Mouse (Mus musculus): ENCODE data around the gene Tmem14a. TPM values are rescaled to one million over a fixed set of nuclear protein-coding genes. Genes with fewer than 3 reads are reported as not detected.
"Not testable (repeated sequence)": the region's sequence is repeated elsewhere in the genome, so short reads cannot be mapped to it uniquely, and the experiment has no call there.

Gene Tmem14a
- total and polyA plus RNA-seq, 3 experiments: 1.6 to 4.3 (median 2.8) TPM

GRCm38 (mm10) chr1:21264747-21265146 is 46.4 kb downstream of the Tmem14a start:
- dilution Hi-C loops (cut with MboI; ENCODE audit: extremely low pct_ligation_motif_present, extremely low pct_unique_long_range_greater_than_20kb, low sequenced_read_pairs): no loop called here
- H3K27ac ChIP-seq (ENCODE audit: insufficient read depth, low read depth): no peak overlapping the region

GRCm38 (mm10) chr1:21266766-21267165 is 48.4 kb downstream of the Tmem14a start:
- dilution Hi-C loops (cut with MboI; ENCODE audit: extremely low pct_ligation_motif_present, extremely low pct_unique_long_range_greater_than_20kb, low sequenced_read_pairs): no loop called here
- DNase-seq (ENCODE audit: extremely low read depth): peak; percentile 6

More at GRCm38 (mm10) chr1:21264747-21265146, 46.4 kb downstream of the Tmem14a start:
- no peaks in the 10 kb centered on the region for H3K4me1 ChIP-seq (ENCODE audit: control insufficient read depth in 1 of 2, insufficient read depth in 2 of 2)
- H3K9me3 ChIP-seq (replicated peaks; ENCODE audit: low read length): no peaks in the 10 kb centered on the region
- TF ChIP-seq MAFK (IDR thresholded peaks at IDR 0.05; ENCODE audit: insufficient replicate concordance, low read length) (peak; percentile 81), EP300 (IDR thresholded peaks at IDR 0.05; ENCODE audit: low read length) (no peak), NRF1 (IDR thresholded peaks at IDR 0.05; ENCODE audit: low read depth, low read length) (no peak), PAX5 (IDR thresholded peaks at IDR 0.05; ENCODE audit: low read length) (no peak), KAT2A (IDR thresholded peaks at IDR 0.05; ENCODE audit: insufficient replicate concordance, low read length) (no peak), JUND (conservative IDR thresholded peaks at IDR 0.05; ENCODE audit: low read depth, low read length) (no peak), SMC3 (IDR thresholded peaks at IDR 0.05; ENCODE audit: low read depth, low read length) (no peak)
- DNase-seq (ENCODE audit: extremely low read depth): no peak
- H3K79me2 ChIP-seq (replicated peaks; ENCODE audit: control insufficient read depth, extremely low read depth, insufficient read depth, poor library complexity, severe bottlenecking): no peaks in the 10 kb centered on the region
- H3K4me3 ChIP-seq (replicated peaks in 1 of 3; ENCODE audit: low read depth in 2 of 3, low read length in 2 of 3, poor library complexity in 1 of 3): no peak overlapping the region
- no peak overlapping the region for H3K4me2 ChIP-seq (ENCODE audit: insufficient read depth, low read depth, poor library complexity, severe bottlenecking)
- in situ Hi-C loops (cut with MboI; ENCODE audit: low pct_ligation_motif_present, low pct_unique_long_range_greater_than_20kb, low sequenced_read_pairs): no loop called here
- H3K9ac ChIP-seq (ENCODE audit: insufficient read depth, low read depth): no peak overlapping the region
- H3K27me3 ChIP-seq (replicated peaks): no peaks in the 10 kb centered on the region
- H3K36me3 ChIP-seq (replicated peaks in 1 of 2; ENCODE audit: control insufficient read depth in 1 of 2, insufficient read depth in 1 of 2, low read length in 1 of 2): no peaks in the 10 kb centered on the region

GRCm38 (mm10) chr1:21267466-21267865 is 49.1 kb downstream of the Tmem14a start:
- H3K27me3 ChIP-seq (replicated peaks); in situ Hi-C loops (cut with MboI; ENCODE audit: low pct_ligation_motif_present, low pct_unique_long_range_greater_than_20kb, low sequenced_read_pairs); H3K4me1 ChIP-seq (ENCODE audit: control insufficient read depth in 1 of 2, insufficient read depth in 2 of 2); H3K36me3 ChIP-seq (replicated peaks in 1 of 2; ENCODE audit: control insufficient read depth in 1 of 2, insufficient read depth in 1 of 2, low read length in 1 of 2); H3K4me3 ChIP-seq (replicated peaks in 1 of 3; ENCODE audit: low read depth in 2 of 3, low read length in 2 of 3, poor library complexity in 1 of 3); dilution Hi-C loops (cut with MboI; ENCODE audit: extremely low pct_ligation_motif_present, extremely low pct_unique_long_range_greater_than_20kb, low sequenced_read_pairs); H3K9ac ChIP-seq (ENCODE audit: insufficient read depth, low read depth); H3K27ac ChIP-seq (ENCODE audit: insufficient read depth, low read depth); H3K4me2 ChIP-seq (ENCODE audit: insufficient read depth, low read depth, poor library complexity, severe bottlenecking); H3K9me3 ChIP-seq (replicated peaks; ENCODE audit: low read length); DNase-seq (ENCODE audit: extremely low read depth); H3K79me2 ChIP-seq (replicated peaks; ENCODE audit: control insufficient read depth, extremely low read depth, insufficient read depth, poor library complexity, severe bottlenecking): not testable (repeated sequence)

More at GRCm38 (mm10) chr1:21266766-21267165, 48.4 kb downstream of the Tmem14a start:
- Histone ChIP-seq H3K4me2 (ENCODE audit: insufficient read depth, low read depth, poor library complexity, severe bottlenecking) (no peak overlapping the region), H3K9ac (ENCODE audit: insufficient read depth, low read depth) (no peak overlapping the region), H3K9me3 (replicated peaks; ENCODE audit: low read length) (no peaks in the 10 kb centered on the region), H3K27ac (ENCODE audit: insufficient read depth, low read depth) (no peak overlapping the region), H3K4me1 (ENCODE audit: control insufficient read depth in 1 of 2, insufficient read depth in 2 of 2) (no peaks in the 10 kb centered on the region), H3K4me3 (replicated peaks in 1 of 3; ENCODE audit: low read depth in 2 of 3, low read length in 2 of 3, poor library complexity in 1 of 3) (no peak overlapping the region), H3K27me3 (replicated peaks) (no peaks in the 10 kb centered on the region), H3K36me3 (replicated peaks in 1 of 2; ENCODE audit: control insufficient read depth in 1 of 2, insufficient read depth in 1 of 2, low read length in 1 of 2) (no peaks in the 10 kb centered on the region), H3K79me2 (replicated peaks; ENCODE audit: control insufficient read depth, extremely low read depth, insufficient read depth, poor library complexity, severe bottlenecking) (no peaks in the 10 kb centered on the region)
- in situ Hi-C loops (cut with MboI; ENCODE audit: low pct_ligation_motif_present, low pct_unique_long_range_greater_than_20kb, low sequenced_read_pairs): no loop called here
- TF ChIP-seq ETS1 (conservative IDR thresholded peaks at IDR 0.05; ENCODE audit: low read depth, low read length) (no peak), SIN3A (IDR thresholded peaks at IDR 0.05; ENCODE audit: low read length) (no peak), PAX5 (IDR thresholded peaks at IDR 0.05; ENCODE audit: low read length) (no peak), MAFK (IDR thresholded peaks at IDR 0.05; ENCODE audit: insufficient replicate concordance, low read length) (no peak), CTCF (conservative IDR thresholded peaks at IDR 0.05 in 1 of 2, IDR thresholded peaks at IDR 0.05 in 1 of 2; ENCODE audit: low read depth in 2 of 2, low read length in 2 of 2) (peak in 1 of 2 experiments; percentile 60; a peak in 2 of 4 replicates), SMC3 (IDR thresholded peaks at IDR 0.05; ENCODE audit: low read depth, low read length) (no peak), POLR2A (IDR thresholded peaks at IDR 0.05; ENCODE audit: low read depth, low read length) (no peak), MYC (IDR thresholded peaks at IDR 0.05; ENCODE audit: low read depth, low read length) (no peak), ZKSCAN1 (IDR thresholded peaks at IDR 0.05; ENCODE audit: borderline replicate concordance, low read depth, low read length) (no peak)

All from CH12.LX (cell line).